Mouse (Mus musculus) G1E (cell line): Measurements from ENCODE around the gene Ccdc191. TPM values are rescaled to one million over a fixed set of nuclear protein-coding genes. Genes with fewer than 3 reads are reported as not detected.

Experiments
- ATAC-seq: 2 replicates; pipeline ENCODE4 v1.8.0; 2016; ENCODE audit warnings: mild to moderate bottlenecking; ENCODE audit not compliant: insufficient number of reproducible peaks, poor library complexity, low FRiP score, severe bottlenecking; ENCODE audit errors: extremely low read depth
- DNase-seq: peaks from one replicate; pipeline ENCODE4 v3.0.0; 2012; ENCODE audit warnings: low spot score
- H3K27me3 ChIP-seq: 2 replicates; pipeline ENCODE4 v1.6.1; 2012; ENCODE audit warnings: mild to moderate bottlenecking, low read length, inconsistent platforms; ENCODE audit not compliant: insufficient read depth
- H3K36me3 ChIP-seq: replicated peaks from 2 replicates; pipeline ENCODE3; 2012; ENCODE audit warnings: mild to moderate bottlenecking, inconsistent platforms
- H3K4me1 ChIP-seq: 2 replicates; pipeline ENCODE4 v1.6.1; 2012; ENCODE audit warnings: low read depth, low read length, inconsistent platforms, mixed read lengths; ENCODE audit not compliant: insufficient read depth
- H3K4me3 ChIP-seq: 2 replicates; pipeline ENCODE4 v1.5.1; 2012; ENCODE audit warnings: low read depth, mild to moderate bottlenecking, inconsistent platforms, low read length, moderate library complexity, mixed read lengths
- H3K9me3 ChIP-seq: replicated peaks from 2 replicates; pipeline ENCODE4 v1.6.1; 2012; ENCODE audit warnings: inconsistent platforms
- CTCF ChIP-seq: IDR thresholded peaks from 2 replicates; pipeline ENCODE4 v1.5.1; 2012; ENCODE audit warnings: low read depth, low read length, inconsistent platforms, mixed read lengths
- GATA1 ChIP-seq: IDR thresholded peaks from 2 replicates; pipeline ENCODE4 v1.6.1; 2012; ENCODE audit warnings: borderline replicate concordance, low read length, inconsistent platforms, mixed read lengths
- GATA2 ChIP-seq: IDR thresholded peaks from 2 replicates; pipeline ENCODE4 v1.6.1; 2012; ENCODE audit warnings: low read depth, low read length, inconsistent platforms, borderline replicate concordance
- POLR2AphosphoS5 ChIP-seq: IDR thresholded peaks from 2 replicates; pipeline ENCODE4 v1.6.1; 2012; ENCODE audit warnings: low read depth, low read length, inconsistent platforms; ENCODE audit not compliant: insufficient replicate concordance
- TAL1 ChIP-seq: conservative IDR thresholded peaks from 2 replicates; pipeline ENCODE4 v1.6.1; 2012; ENCODE audit warnings: low read depth, low read length, inconsistent platforms, mixed read lengths
- polyA plus RNA-seq: library from polyadenylated mRNA; stranded (reverse); fragments of >175 nt; gene quantifications from 2 replicates; pipeline ENCODE4 v1.2.3, GENCODE M21; 2012
- total RNA-seq, 2 experiments: library from RNA; stranded (forward) in 1 of 2; stranded (reverse) in 1 of 2; fragments of 200-1000 nt in 1 of 2; fragments of >200 nt in 1 of 2; fragmentation: Nextera tagmentation in 1 of 2; gene quantifications; 2 replicates each; pipeline ENCODE4 v1.2.3; 2014 to 2017

Gene Ccdc191
- 16.3 and 22.2 TPM in 2 replicates for total RNA-seq (2014; fragmentation: Nextera tagmentation)
- 11.2 and 19.6 TPM in 2 replicates for total RNA-seq (2017)
- polyA plus RNA-seq, result 1.9 and 2.9 TPM in 2 replicates

- peaks cover 31% of the 10 kb centered on the region for H3K36me3 ChIP-seq
- no peak for TF ChIP-seq POLR2AphosphoS5
- TF ChIP-seq CTCF, result no peak
- TF ChIP-seq GATA1, result no peak
- no peak for TF ChIP-seq GATA2
- TF ChIP-seq TAL1, result no peak
- peak within 1 kb of the TSS; percentile 80 for H3K4me3 ChIP-seq
- H3K27me3 ChIP-seq, result no peaks in the 10 kb centered on the region
- no peaks in the 10 kb centered on the region for H3K9me3 ChIP-seq
- ATAC-seq, result peak; percentile 98
- H3K4me1 ChIP-seq, result peaks cover 24% of the 10 kb centered on the region
- peak; percentile 67 for DNase-seq
Measured at GRCm38 (mm10) chr16:43889208-43890004, at the start of gene Ccdc191. Gene Ccdc191 (plus strand): TSS chr16:43889800.

DNA sequence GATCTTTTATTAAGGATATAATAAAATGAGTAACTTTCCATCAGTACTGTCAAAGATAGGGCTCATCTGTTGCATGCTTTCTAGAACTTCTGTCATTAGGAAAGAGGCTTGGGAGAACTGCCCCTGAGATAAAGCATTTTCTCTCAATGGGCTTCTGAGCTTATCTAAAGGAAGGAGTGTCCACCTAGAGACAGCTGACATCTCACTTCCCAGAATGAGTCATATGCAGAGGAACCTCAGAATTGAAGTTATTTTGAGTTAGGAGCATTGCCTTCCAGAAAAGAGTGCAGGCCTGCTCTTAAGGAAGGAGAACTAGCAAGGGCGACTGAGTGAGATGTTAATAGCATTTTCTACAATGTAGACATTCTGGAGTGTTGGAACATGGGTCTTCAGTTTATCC is 48.4 kb upstream of the Ccdc191 start:
- ATAC-seq, result no peak
- TF ChIP-seq POLR2AphosphoS5 (no peak), GATA1 (no peak), CTCF (no peak), TAL1 (no peak), GATA2 (no peak)
- no peak overlapping the region for H3K4me3 ChIP-seq

GRCm38 (mm10) chr16:43849839-43850238 is 39.8 kb upstream of the Ccdc191 start:
- H3K27me3 ChIP-seq, result no peaks in the 10 kb centered on the region
- H3K4me1 ChIP-seq, result no peaks in the 10 kb centered on the region
- no peak for ATAC-seq
- no peak for TF ChIP-seq POLR2AphosphoS5
- no peak for TF ChIP-seq TAL1
- no peak for TF ChIP-seq GATA2
- no peak for TF ChIP-seq GATA1
- no peak for TF ChIP-seq CTCF
- H3K9me3 ChIP-seq, result no peaks in the 10 kb centered on the region
- no peak for DNase-seq
- no peak overlapping the region for H3K4me3 ChIP-seq
- no peaks in the 10 kb centered on the region for H3K36me3 ChIP-seq

More for the DNA sequence above, 48.4 kb upstream of the Ccdc191 start:
- no peaks in the 10 kb centered on the region for H3K9me3 ChIP-seq
- H3K27me3 ChIP-seq, result peaks cover 6% of the 10 kb centered on the region; the same call in 1 of the 2 replicates
- no peak for DNase-seq
- H3K36me3 ChIP-seq, result no peaks in the 10 kb centered on the region
- no peaks in the 10 kb centered on the region for H3K4me1 ChIP-seq

GRCm38 (mm10) chr16:43858941-43859476 is 30.6 kb upstream of the Ccdc191 start:
- H3K9me3 ChIP-seq, result no peaks in the 10 kb centered on the region
- no peaks in the 10 kb centered on the region for H3K27me3 ChIP-seq
- H3K4me1 ChIP-seq, result no peaks in the 10 kb centered on the region
- DNase-seq (no peak), ATAC-seq (no peak)
- H3K4me3 ChIP-seq, result no peak overlapping the region
- no peak for TF ChIP-seq GATA2
- TF ChIP-seq POLR2AphosphoS5, result no peak
- no peak for TF ChIP-seq GATA1
- TF ChIP-seq TAL1, result no peak
- TF ChIP-seq CTCF, result no peak
- peaks cover 32% of the 10 kb centered on the region for H3K36me3 ChIP-seq

GRCm38 (mm10) chr16:43860624-43861023 is 29.0 kb upstream of the Ccdc191 start:
- DNase-seq, result no peak
- no peak for TF ChIP-seq TAL1
- no peak for TF ChIP-seq POLR2AphosphoS5
- no peak for TF ChIP-seq CTCF
- no peak for TF ChIP-seq GATA1
- no peak for TF ChIP-seq GATA2
- ATAC-seq, result no peak
- Histone ChIP-seq H3K27me3 (no peaks in the 10 kb centered on the region), H3K4me1 (no peaks in the 10 kb centered on the region), H3K9me3 (no peaks in the 10 kb centered on the region), H3K36me3 (peaks cover 38% of the 10 kb centered on the region), H3K4me3 (no peak overlapping the region)

DNA sequence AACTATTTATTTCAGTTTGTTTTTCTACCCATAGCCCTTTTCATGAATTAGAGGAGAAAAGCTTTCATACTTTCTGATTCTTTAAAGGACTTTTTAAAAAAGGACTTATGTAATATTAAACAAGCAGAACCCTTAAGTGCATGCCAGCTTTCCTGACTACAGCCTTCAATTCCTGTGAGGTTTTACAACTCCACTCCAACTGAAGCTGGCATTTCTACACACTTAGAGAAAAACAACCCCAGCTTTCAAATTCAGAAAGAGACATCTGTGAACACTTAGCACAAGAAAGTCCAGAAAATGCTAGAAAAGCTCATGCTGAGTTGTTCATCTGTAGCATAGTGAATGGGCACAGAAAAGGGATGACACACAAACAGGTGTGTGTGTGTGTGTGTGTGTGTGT is 19.8 kb upstream of the Ccdc191 start:
- TF ChIP-seq GATA1, result no peak
- TF ChIP-seq CTCF, result no peak
- no peak for TF ChIP-seq GATA2
- TF ChIP-seq TAL1, result no peak
- no peak for TF ChIP-seq POLR2AphosphoS5
- ATAC-seq (no peak), DNase-seq (no peak)
- no peaks in the 10 kb centered on the region for H3K27me3 ChIP-seq
- no peaks in the 10 kb centered on the region for H3K9me3 ChIP-seq
- no peak overlapping the region for H3K4me3 ChIP-seq
- H3K4me1 ChIP-seq, result no peaks in the 10 kb centered on the region
- peaks cover 65% of the 10 kb centered on the region for H3K36me3 ChIP-seq
